Mouse (Mus musculus) cerebellum, postnatal 14 days (tissue): Measurements from ENCODE around the gene Med12l.
"Not testable (repeated sequence)": the region's sequence is repeated elsewhere in the genome, so short reads cannot be mapped to it uniquely, and the experiment has no call there.

Source experiments
- DNase-seq, 2 experiments: peaks; one replicate each; pipeline ENCODE4 v3.0.0; 2021; ENCODE audit warnings: mixed read lengths in 2 of 2

Med12l gene

DNA sequence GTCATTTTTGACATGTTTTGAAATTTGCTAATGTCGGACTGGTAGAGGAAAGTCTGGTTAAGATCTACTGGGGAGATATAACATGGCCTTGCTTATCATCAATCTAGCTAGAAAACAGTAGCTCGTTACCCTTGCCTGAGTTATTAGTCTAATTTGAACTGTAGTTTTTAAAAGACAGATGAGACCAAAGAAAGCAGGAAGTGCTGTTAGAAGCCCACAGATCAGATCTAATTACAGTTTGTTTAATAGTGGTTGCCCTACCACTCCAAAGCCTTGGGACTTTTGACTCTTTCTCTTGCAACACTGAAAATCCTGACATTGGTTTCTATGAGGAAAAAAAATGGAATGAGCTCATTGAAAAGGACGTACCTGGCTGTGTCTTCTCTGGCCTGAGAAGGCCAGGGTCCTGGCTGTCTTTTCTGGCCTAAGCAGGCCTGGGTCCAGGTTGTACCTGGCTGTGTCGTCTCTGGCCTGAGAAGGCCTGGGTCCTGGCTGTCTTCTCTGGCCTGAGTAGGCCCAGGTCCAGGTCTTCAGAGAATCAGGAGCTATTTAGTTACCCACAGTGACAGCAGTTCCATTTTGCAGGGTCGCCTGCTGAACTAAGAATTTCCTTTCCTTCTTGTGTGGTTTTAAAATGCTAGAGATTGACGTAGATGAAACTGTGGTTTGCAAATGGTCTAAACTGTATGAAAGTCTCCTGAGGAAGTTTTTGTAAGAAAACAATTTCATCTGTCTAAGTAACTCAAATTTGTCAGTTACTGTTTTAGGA is 95.8 kb downstream of the Med12l start, which contains the start of gene Gpr171:
Gene Gpr171 (minus strand): TSS at position 604 of the 769 bp plus-strand sequence.
- peak in 1 of 2 experiments; percentile 30 for DNase-seq

DNA sequence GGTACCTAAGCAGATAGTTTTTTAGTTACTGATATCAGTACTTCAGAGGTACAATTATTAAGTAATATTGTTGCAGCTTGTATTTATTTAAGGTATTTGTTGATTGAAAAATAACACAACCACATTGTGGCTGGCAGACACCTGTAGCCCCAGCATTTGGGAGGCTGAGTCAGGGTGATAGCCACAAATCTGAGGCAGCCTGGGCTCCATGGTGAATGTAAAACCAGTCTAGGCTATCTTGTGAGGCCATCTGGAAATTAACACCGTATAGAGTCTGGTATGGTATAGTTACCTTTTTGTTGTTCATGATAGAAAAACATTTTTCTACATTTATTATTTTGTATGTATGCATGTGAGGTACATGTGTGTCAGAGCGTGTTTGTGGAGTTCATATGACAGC is 96.5 kb downstream of the Med12l start:
- no peak for DNase-seq

DNA sequence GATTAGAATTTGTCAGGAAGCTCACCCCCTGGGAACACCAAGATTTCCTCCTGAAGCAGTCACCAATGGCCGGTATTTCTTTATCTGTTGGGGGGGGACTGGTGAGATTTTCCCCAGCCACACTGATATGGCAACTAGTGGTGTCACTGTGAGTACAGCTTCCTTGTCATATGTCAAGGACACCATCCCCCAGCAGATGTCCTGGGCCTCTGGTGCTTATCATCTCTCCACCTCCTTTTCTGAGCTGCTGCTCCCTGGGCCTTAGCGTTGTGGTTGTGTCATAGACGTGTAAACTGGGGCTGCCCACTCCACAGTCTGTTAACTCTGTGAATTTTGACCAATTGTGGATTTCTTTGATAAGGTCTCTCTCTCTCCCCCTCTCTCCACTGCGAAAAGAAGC is 98.8 kb downstream of the Med12l start:
- no peak for DNase-seq

DNA sequence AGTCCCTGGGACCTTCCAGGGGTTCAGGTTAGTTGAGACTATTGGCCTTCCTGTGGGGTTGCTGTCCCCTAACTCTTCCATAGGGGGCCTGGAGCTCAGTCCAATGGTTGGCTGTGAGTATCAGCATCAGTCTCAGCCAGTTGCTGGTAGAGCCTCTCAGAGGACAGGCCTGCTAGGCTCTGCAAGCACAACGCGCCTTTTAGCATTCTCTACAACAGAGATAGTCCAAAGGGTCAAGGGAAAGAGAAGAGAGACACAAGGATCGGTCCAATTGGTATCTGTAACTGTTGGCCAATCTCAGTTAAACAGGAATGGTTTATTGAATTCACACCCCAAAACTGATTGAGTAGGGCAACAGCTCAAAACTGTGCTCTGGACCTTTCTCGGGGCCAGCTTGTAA is 101.8 kb downstream of the Med12l start:
- DNase-seq, result no peak

DNA sequence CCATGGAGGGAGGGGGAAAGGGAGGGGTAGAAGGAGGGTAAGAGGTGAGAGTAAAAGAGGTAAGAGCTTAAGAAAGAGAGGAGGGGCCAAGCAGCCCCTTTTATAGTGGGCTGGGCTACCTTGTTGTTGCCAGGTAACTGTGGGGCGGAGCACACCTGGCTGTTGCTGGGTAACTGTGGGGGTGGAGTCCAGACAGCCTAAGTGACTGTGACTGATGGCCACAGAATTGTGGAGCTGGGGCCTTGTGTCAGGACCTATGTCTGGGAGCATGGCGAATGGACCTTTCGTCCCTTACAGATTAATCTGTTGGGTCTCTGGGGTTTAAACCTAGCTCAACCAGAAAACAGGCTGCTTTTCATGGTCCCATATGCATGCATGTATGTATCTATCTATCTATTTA is 104.2 kb downstream of the Med12l start:
- not testable (repeated sequence) for DNase-seq

DNA sequence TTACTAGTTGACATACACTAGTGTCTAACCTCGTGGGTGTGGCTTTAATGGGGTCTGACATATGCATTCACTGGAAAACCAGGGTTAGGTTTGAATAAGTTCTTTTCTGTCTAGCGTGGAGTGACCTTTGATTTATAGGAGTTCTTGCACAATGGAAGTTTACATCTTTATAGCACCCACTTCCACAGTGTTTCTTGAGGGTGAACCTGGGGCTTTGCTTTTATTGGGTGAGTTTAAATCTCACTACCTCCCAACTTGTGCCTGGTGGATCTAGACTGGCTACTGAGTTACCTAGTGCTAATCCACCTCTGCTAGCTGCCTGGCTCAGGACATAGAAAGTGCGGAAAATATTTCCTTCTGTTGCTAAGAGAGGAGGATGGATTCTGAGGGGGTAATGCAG is 106.3 kb downstream of the Med12l start:
- DNase-seq, result no peak

DNA sequence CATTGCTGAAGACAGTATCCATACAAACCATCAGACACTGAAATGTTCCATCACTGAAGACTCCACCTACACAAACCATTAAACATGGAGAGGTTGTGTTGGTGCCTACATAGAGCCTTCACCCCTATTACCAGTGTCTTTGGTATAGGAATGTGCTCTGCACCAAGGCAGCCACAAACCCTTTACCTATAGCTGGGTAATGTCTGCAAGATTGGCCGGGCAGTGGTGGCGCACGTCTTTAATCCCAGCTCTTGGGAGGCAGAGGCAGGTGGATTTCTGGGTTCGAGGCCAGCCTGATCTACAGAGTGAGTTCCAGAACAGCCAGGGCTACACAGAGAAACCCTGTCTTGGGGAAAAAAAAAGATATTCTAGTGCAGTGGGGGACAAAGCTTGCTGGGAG is 107.7 kb downstream of the Med12l start:
- DNase-seq, result not testable (repeated sequence)

DNA sequence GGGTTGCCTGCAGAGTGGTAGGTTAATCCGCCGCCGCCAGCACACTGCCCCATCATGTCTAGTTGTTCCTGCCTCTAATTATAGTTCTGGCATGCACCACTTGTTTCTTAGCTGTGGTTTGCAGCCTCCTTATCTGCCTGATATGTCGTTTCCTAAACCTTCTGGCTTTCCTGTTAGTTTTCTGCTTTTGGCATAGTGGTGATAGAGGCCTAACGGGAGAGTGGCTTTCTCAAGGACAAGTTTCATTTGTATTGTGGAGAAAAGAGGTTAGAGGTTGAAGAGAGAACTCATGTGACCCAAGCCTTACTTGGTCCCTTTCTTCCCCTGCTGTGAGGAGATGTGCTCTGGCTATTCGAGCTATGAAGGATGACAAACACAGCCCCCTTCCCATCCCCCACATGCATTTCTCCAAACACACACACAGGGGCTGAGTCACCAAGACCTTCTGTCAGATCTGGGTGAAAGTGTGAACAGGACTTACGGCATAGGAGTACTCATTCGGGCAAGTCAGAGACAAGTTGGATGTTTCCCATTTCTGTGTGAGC is 108.4 kb downstream of the Med12l start:
- no peak for DNase-seq

DNA sequence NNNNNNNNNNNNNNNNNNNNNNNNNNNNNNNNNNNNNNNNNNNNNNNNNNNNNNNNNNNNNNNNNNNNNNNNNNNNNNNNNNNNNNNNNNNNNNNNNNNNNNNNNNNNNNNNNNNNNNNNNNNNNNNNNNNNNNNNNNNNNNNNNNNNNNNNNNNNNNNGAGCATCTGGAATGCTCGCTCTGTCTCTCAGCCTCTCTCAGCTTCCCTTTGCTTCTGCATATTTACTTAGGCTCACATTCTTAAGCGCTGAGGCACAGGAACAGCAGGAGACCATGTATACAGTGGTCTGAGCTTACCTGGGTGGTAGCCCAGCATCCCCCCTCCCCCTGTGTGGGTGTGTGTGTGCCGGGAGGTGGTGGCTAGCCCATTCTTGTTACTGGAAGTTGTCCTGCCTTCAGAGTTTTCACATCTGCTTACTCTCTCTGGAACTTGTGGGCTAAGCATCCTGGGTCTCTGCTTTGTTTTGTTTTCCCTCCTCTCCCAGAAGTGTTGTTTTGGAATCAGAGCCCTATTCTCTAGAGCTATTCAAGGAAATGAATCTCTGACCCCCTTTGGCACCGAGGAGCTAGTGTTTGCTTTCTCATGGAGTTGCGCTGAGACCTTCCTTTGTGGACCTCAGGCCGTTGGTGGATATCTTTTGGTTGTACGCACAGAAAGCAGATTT is 115.6 kb downstream of the Med12l start:
- DNase-seq, result no peak

DNA sequence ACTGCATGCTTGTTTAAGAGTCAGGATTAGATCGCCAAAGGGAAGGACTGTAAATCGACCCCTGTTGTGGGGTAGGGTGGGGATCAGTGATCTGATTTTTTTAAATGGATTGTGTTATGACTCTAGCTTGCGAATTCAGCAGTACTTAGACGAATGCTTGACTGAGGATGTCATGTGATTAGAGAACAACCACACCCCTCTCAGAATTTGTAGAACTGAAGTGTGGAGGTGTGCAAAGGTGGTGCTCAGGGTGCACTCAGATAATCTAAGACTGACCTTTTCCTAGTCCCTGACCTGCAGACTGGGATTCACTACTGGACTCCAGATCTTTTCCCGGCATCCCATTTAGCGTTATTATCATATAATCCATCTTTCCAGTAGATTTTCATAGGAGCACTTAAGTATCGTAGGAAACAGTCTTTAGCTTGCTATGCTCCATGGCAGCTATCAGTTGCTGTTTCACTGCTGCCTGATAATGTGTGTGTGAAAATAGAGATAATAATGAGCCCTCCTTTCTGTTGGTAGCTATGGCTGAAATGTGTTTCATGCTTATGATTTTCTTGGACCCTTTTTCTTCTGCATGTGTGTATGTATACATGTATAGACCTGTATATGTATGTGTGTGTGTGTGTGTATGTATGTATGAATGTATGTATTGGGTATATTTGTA is 116.3 kb downstream of the Med12l start:
- DNase-seq, result no peak

DNA sequence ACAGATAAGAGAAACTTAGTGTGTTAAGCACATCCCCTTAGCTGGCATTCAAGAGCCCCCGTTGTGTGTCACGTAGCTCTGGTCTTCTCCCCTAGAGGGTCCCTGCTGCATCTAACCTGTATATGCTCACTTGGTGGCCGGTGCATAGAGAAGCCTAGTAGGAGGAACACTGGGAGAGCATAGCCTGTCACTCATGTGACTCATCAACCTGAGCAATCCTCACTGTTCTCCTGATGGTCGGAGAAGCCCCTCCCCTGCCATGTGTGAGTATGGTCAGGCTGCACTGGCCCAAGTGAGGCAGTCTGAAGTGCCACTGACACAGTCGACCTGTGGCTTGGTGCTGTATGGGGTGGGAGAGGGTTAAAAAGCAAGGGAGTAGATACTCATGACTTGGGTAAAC is 119.4 kb downstream of the Med12l start:
- no peak for DNase-seq

DNA sequence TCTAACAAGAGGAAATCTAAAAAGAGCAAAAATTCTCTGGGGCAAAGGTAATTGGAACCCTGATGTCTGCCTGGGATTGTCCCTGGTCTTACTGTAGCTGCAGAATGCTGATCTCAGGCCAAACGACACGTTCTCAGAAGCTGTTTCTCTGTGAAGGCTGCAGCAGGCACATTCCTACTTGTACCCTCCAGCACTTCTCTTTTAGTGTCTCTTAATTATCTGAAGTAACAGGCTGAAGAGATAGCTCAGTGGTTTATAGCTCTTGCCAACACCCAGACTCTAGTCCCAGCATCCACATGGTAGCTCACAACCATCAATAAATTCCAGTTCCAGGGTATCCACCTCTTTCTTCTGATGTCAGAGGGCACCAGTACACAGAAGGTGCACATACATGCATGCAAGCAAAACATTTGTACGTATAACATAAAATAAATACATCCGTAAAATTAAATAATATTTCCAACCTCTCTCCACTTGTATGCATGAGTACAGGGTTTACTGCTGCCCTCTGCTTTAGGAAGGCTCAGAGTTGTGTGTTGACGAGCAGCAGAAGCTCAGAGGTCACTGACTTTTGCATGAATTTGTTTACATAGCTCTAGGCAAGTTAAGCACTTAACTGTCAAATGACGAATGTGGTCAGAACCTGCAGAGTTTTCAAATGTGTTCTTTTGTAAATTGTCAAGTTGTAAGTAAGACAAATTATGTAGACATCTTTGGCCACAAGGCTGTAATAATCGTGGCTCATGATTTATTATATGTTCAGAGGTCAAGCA is 120.3 kb downstream of the Med12l start:
- DNase-seq, result no peak

DNA sequence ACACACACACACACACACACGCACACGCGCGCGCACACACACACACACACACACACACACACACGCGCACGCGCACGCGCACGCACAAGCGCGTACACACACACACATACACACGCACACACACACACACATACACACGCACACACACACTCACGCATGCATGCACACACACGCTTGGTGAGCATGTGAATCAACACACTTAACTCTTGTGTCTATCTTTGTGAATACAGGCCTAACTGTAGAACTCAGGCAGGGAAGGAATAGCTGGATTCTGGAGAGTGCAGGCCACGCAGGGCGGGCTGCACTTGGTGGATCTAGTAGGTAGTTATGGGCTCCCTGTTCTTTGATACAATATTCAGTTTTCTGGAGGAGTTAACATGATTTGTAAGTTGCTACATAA is 123.1 kb downstream of the Med12l start:
- no peak for DNase-seq

DNA sequence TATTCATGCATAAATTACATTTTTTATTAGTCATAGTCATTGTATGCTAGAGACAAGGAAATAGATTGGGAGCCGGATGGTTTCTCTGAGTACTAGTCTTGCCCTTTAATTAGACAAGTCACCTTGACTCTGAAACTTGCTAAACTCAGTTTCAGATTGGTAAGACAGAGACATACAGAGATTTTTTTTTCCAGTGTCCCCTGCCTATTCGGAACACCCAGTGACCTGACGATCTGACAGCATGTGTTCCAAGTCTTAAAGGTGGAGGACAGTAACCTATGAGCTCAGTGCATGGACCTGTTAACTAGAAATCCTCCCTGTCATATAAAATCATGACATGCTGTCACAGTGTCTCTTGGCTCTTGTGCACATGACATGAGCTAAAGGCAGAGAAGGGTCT is 123.9 kb downstream of the Med12l start:
- no peak for DNase-seq

DNA sequence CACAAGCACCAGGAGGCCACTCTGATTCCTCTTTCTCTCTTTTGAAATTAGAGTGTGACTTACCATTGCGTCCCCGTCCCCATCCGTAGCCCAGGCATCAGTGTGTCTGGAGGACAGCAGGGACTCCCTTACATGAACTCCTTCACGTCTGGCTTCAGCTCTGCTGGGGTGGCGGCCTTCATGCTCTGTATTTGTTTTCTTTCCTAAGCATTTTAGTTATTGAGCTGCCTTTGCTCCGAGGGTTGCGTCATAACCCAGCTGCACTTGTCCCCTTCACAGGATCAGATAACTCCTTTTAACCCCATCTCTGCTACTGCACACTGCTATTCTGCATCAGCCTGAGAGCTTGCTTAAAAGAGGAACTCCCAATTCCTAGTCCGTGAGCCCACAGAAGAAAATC is 124.8 kb downstream of the Med12l start:
- DNase-seq, result no peak

DNA sequence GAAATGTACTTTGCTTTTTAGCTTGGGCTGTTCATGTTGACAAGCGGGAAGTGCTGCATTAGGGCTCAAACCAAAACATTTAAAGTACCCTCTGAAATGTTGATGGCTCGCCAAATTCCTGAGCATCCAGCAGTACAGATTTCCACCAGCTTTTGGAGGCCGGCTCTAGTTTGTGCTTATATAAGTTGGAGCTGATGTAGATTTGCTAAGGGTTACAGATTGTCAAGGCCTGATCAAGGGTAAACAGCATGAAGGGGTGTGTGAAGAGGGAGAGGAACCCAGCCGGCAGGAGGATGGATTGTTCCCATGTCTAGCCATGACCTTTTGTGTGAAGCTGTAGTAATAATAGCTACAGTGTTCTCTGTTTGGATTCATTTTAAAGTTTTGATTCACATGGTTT is 125.5 kb downstream of the Med12l start:
- DNase-seq, result no peak

DNA sequence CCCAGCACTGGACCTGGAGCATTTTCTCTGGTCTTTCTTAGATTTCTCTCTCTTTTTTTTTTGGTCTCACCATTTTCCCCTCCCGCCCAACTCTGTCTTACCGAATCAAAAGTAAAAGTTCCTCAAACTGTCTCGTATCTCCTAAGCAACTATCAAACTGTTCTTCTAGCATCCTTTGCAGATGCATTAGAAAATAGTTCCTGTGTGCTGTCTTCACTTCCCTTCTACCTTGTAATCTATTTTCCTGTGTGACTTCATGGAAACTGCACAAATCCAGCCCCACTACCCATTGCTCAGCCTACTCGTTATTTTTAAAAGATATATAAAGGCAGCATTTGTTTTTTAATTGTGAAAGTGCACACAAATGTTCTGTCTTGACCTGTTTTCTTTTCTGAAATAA is 126.3 kb downstream of the Med12l start:
- DNase-seq, result no peak

DNA sequence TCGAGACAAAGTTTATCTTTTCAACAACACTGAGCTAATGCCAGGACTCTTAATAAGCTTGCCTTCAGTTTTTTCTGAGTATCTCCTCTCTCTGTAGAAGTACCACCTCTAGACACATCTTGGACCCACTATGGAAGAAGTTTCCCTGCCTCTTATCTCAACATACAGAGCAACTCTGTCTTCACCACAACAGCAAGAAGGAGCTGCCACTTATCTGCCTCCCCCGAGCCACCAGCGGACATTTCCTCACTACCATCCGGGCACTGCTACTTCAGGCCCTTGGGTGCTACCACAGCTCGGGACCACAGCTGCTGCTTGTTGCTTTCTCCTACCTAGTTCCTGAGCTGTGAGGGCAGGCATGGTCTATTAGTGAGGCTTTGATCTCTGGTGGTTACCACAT is 127.6 kb downstream of the Med12l start:
- DNase-seq, result no peak

DNA sequence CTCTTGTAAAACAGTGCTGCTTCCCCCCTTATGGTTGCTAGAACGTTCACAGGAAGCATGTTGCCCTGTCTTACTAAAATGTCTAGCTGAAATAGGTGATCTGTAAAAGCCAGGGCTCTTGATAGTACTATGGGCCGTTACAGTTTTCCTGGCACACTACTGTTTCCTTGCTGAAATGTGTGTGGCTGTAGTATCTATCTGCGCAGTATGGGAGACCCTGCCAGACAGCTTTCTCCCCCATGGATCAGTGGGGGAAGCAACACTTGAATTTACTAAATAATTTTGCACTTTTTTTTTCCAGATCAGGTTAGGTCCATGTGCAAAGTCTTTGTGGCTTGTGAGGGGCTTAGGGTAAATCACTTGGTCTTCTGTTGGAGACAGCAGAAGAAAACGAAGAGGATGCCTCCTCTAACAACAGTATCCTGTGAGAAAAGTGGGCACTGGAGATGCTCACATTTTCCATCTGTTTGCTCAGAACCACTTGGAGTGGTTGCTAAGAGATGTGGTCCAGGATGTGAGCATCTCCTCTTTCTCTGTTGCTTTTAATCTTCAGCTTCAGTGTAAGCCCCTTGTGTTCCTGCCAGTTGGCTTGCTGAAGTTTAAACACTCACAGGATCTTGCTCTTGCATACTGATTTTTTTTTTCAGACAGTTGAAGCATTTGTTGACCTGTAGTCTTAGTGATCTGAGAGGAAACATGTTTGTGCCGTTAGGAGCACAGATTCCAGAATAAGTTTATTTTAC is 130.5 kb downstream of the Med12l start:
- DNase-seq, result no peak

DNA sequence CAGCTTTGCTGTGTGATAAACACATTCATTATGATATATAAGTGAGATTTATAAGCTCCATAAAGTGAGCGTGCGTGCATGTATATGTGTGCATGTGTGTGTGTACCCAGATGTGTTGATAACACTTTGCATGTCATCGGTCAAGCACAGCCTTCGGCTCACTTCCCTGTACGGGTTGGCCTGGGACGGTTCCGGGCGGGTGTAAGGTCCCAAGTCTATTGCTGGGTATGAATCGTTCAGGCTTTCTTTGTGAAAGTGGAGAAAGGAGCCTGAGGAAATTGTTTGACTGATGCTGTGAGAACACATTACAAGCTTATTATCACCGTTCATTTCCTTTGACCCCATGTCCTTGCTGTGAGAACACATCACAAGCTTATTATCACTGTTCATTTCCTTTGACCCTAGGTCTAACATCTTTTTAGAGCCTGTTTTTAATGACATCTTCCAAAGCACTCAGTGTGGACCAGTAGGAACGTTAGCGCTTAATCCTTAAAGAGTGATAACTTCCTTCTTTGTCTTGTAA is 133.4 kb downstream of the Med12l start:
- no peak for DNase-seq

DNA sequence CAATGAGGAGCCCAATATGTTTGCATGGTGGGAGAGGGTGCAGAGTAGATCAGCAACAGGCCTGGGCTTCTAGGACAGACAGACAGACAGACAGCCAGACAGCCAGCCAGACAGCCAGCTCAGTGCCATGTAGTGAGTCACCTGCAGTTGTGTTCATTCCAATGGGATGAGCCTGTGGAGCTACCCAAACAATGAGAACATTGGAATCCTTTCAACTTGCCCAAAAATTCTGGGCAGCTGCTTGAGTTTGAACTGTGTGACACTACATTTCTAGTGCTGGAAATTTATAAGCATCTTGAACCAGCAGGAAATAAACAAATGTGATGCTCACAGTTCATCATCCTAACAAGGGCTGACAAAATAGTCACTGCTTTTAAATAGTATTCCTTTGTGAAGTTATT is 134.0 kb downstream of the Med12l start:
- no peak for DNase-seq

DNA sequence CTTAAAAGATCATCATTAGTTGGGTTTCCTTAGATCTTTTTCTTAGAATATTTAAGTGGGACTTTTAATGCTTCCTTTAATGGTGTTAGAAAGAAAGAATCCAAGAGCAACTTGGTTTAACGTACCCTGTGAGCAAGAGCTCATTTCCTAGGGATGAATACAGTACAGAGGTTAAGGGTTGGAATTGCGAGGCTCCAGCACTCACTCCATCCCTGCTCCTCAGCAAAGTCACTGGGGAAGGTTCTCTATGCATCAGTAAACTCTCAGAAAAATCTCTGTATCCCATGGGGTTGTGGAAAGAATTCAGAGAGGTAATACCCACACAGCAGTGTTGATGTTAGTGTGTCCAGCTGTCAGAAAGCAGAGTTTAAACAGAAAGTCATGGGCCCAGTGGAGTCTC is 134.5 kb downstream of the Med12l start:
- DNase-seq, result no peak
